In genomic region chr4:106633281-106634085, GRCm38 (mm10) we compare ENCODE assay signal across 8 mouse cellular contexts. TPM values are rescaled to one million over a fixed set of nuclear protein-coding genes. Genes with fewer than 3 reads are reported as not detected.
DNase-seq lines count a peak whose midpoint lies in the region; ATAC-seq and TF ChIP-seq lines count a peak whose summit lies in the region.

No protein-coding gene starts in this region.

- no peak overlapping the region for H3K4me2 ChIP-seq in hindbrain, embryonic 12.5 days (replicated peaks)
- peak overlapping the region; percentile 21; the same call in 1 of the 2 replicates for H3K4me2 ChIP-seq in limb, embryonic 14.5 days (replicated peaks; ENCODE audit: low read depth, low read length, severe bottlenecking)

- H3K36me3 ChIP-seq in hindbrain, embryonic 12.5 days, result no peaks in the 10 kb centered on the region
- no peaks in the 10 kb centered on the region for H3K36me3 ChIP-seq in hindbrain, embryonic 10.5 days
- no peaks in the 10 kb centered on the region for H3K36me3 ChIP-seq in limb, embryonic 14.5 days (ENCODE audit: control insufficient read depth, insufficient read depth, low read length)

- H3K4me1 ChIP-seq in hindbrain, embryonic 12.5 days, result peaks cover 21% of the 10 kb centered on the region
- H3K4me1 ChIP-seq in hindbrain, embryonic 10.5 days (replicated peaks), result peaks cover 19% of the 10 kb centered on the region
- peaks cover 25% of the 10 kb centered on the region for H3K4me1 ChIP-seq in limb, embryonic 14.5 days (ENCODE audit: control insufficient read depth, insufficient read depth, low read length)

- H3K4me3 ChIP-seq in hindbrain, embryonic 12.5 days, result no peak overlapping the region
- H3K4me3 ChIP-seq in hindbrain, embryonic 10.5 days, result no peak overlapping the region
- H3K4me3 ChIP-seq in limb, embryonic 14.5 days (replicated peaks; ENCODE audit: low read length), result no peak overlapping the region

- H3K27ac ChIP-seq in hindbrain, embryonic 12.5 days, result peak overlapping the region; percentile 71
- H3K27ac ChIP-seq in hindbrain, embryonic 10.5 days, result no peak overlapping the region
- H3K27ac ChIP-seq in limb, embryonic 14.5 days (replicated peaks; ENCODE audit: low read depth, low read length), result peak overlapping the region; percentile 78

- H3K9ac ChIP-seq in hindbrain, embryonic 12.5 days, result no peak overlapping the region
- H3K9ac ChIP-seq in limb, embryonic 14.5 days (ENCODE audit: low read depth, low read length, severe bottlenecking), result peak overlapping the region; percentile 31; the same call in 1 of the 2 replicates

- ATAC-seq in hindbrain, embryonic 12.5 days (ENCODE audit: low FRiP score), result 0 out of 2 replicates have a peak, but pooled peaks have one; percentile 32
- ATAC-seq in limb, embryonic 14.5 days (ENCODE audit: low FRiP score, low read depth), result peak; percentile 58; the same call in 1 of the 2 replicates
- ATAC-seq in cerebellum, adult (ENCODE audit: insufficient number of reproducible peaks, low FRiP score, low TSS enrichment), result no peak

- no peak for TF ChIP-seq POLR2A in limb, embryonic 14.5 days (IDR thresholded peaks at IDR 0.05; ENCODE audit: borderline replicate concordance, extremely low read depth, insufficient read depth, insufficient read length)

- H3K27me3 ChIP-seq in hindbrain, embryonic 12.5 days, result peaks cover 3% of the 10 kb centered on the region; the same call in 1 of the 2 replicates
- H3K27me3 ChIP-seq in hindbrain, embryonic 10.5 days (ENCODE audit: insufficient read depth, poor library complexity, severe bottlenecking), result peaks cover 8% of the 10 kb centered on the region
- H3K27me3 ChIP-seq in limb, embryonic 14.5 days (ENCODE audit: control insufficient read depth, insufficient read depth, low read length), result no peaks in the 10 kb centered on the region; the same call in 1 of the 2 replicates

- 27% methylated on average over 8 of the region's 8 CpGs for WGBS in hindbrain, embryonic 12.5 days
- WGBS in hindbrain, embryonic 10.5 days, result 41% methylated on average over 8 of the region's 8 CpGs
- 17% methylated on average over 8 of the region's 8 CpGs for WGBS in limb, embryonic 14.5 days

- no peak for DNase-seq in hindbrain, embryonic 10.5 days (ENCODE audit: low spot score)
- DNase-seq in urinary bladder, postnatal 14 days (ENCODE audit: low spot score), result peak; percentile 12
- DNase-seq in urinary bladder, postnatal 36 days (ENCODE audit: low spot score in 2 of 2), result no peak
- peak; percentile 44 for DNase-seq in limb, embryonic 14.5 days (ENCODE audit: low spot score)
- no peak for DNase-seq in thymus, postnatal 36 days
- no peak for DNase-seq in frontal cortex, postnatal 25 days (ENCODE audit: low spot score in 2 of 2)

- no peaks in the 10 kb centered on the region for H3K9me3 ChIP-seq in hindbrain, embryonic 12.5 days (replicated peaks)
- H3K9me3 ChIP-seq in hindbrain, embryonic 10.5 days, result no peaks in the 10 kb centered on the region
- H3K9me3 ChIP-seq in limb, embryonic 14.5 days (ENCODE audit: control insufficient read depth, low read length), result no peaks in the 10 kb centered on the region

RNA-seq across cellular contexts. Expression of gene Ttc22, which starts 11.3 kb away (rescaled TPM):
- polyA plus RNA-seq in hindbrain, embryonic 12.5 days (2016; fragmentation: Nextera tagmentation; extraction: Ambion mirVana), result 0.68 and 0.83 TPM in 2 replicates
- not detected in 2 replicates for polyA plus RNA-seq in hindbrain, embryonic 10.5 days (2016; fragmentation: Nextera tagmentation; extraction: Ambion mirVana)
- 3.8 and 5.9 TPM in 2 replicates for polyA plus RNA-seq in limb, embryonic 14.5 days (2012; rRNA removed)
- polyA plus RNA-seq in limb, embryonic 14.5 days (2014; fragmentation: Nextera tagmentation; extraction: Ambion mirVana), result 6.9 and 7.0 TPM in 2 replicates

RNA-seq across cellular contexts. Expression of gene Lexm, which starts 16.4 kb away (rescaled TPM):
- polyA plus RNA-seq in hindbrain, embryonic 12.5 days (2016; fragmentation: Nextera tagmentation; extraction: Ambion mirVana), result 0.29 and 0.70 TPM in 2 replicates
- polyA plus RNA-seq in hindbrain, embryonic 10.5 days (2016; fragmentation: Nextera tagmentation; extraction: Ambion mirVana), result 0.14 and 0.25 TPM in 2 replicates
- polyA plus RNA-seq in limb, embryonic 14.5 days (2012; rRNA removed), result not detected in 2 replicates
- polyA plus RNA-seq in limb, embryonic 14.5 days (2014; fragmentation: Nextera tagmentation; extraction: Ambion mirVana), result not detected in 2 replicates

RNA-seq across cellular contexts. Expression of gene Pars2, which starts 17.4 kb away (rescaled TPM):
- polyA plus RNA-seq in hindbrain, embryonic 12.5 days (2016; fragmentation: Nextera tagmentation; extraction: Ambion mirVana), result 10.6 and 11.7 TPM in 2 replicates
- polyA plus RNA-seq in hindbrain, embryonic 10.5 days (2016; fragmentation: Nextera tagmentation; extraction: Ambion mirVana), result 16.5 and 17.9 TPM in 2 replicates
- polyA plus RNA-seq in limb, embryonic 14.5 days (2012; rRNA removed), result 14.3 and 14.6 TPM in 2 replicates
- 14.0 and 14.2 TPM in 2 replicates for polyA plus RNA-seq in limb, embryonic 14.5 days (2014; fragmentation: Nextera tagmentation; extraction: Ambion mirVana)

RNA-seq across cellular contexts. Expression of gene Ttc4, which starts 45.3 kb away (rescaled TPM):
- polyA plus RNA-seq in hindbrain, embryonic 12.5 days (2016; fragmentation: Nextera tagmentation; extraction: Ambion mirVana), result 97.6 and 99.6 TPM in 2 replicates
- polyA plus RNA-seq in hindbrain, embryonic 10.5 days (2016; fragmentation: Nextera tagmentation; extraction: Ambion mirVana), result 100 and 107 TPM in 2 replicates
- 147 and 167 TPM in 2 replicates for polyA plus RNA-seq in limb, embryonic 14.5 days (2012; rRNA removed)
- 75.0 and 92.1 TPM in 2 replicates for polyA plus RNA-seq in limb, embryonic 14.5 days (2014; fragmentation: Nextera tagmentation; extraction: Ambion mirVana)

Comparison
In these comparisons a context has a peak if more than half of its experiments do, and no peak if none do; other contexts are left out.
1. DNase-seq: peak in urinary bladder, postnatal 14 days (single experiment) and limb, embryonic 14.5 days (single experiment); none in hindbrain, embryonic 10.5 days (single experiment), urinary bladder, postnatal 36 days (0 of 2), thymus, postnatal 36 days (0 of 2) and frontal cortex, postnatal 25 days (0 of 2).